Mouse (Mus musculus) thymus, adult 2 months (tissue): Measurements from ENCODE around the gene Pappa2.

ENCODE experiments used
- CTCF ChIP-seq: fragments of 200-500 bp; IDR thresholded peaks from 2 replicates; pipeline ENCODE4 v1.5.1; 2012; ENCODE audit warnings: mild to moderate bottlenecking, control low read depth, low read length, moderate library complexity, borderline replicate concordance; ENCODE audit not compliant: control insufficient read depth, poor library complexity, insufficient read depth; ENCODE audit errors: extremely low read depth
- POLR2A ChIP-seq: fragments of 200-500 bp; IDR thresholded peaks from 2 replicates; pipeline ENCODE4 v1.6.1; 2012; ENCODE audit warnings: mild to moderate bottlenecking, low read length, control low read depth, moderate library complexity; ENCODE audit not compliant: control insufficient read depth, poor library complexity, insufficient read depth; ENCODE audit errors: extremely low read depth

DNA sequence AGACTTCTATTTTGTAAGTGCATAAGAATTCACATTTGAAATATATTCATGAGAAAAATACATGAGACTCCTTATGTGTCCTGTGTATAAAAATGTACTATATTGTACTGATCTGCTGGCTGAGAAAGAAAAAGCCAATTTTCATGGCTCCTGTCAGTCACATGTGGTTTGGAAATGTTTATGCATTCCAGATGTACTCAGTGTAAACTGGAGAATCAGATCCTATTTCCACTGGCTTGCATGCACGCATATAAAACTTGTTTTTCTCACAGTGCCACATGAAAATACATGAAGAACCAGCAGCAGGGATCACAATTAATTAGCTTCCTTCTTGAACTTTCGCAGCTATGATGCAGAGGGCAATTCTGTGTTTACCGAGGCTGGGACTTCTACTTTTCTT lies 168.4 kb downstream of the Pappa2 start:
- no peak for TF ChIP-seq CTCF
- no peak for TF ChIP-seq POLR2A
